Mouse (Mus musculus) brain, embryonic 14.5 days (tissue): ENCODE results near the gene Macrod2.

Experiments used
- CTCF ChIP-seq: fragments of 200-500 bp; IDR thresholded peaks from 2 replicates; pipeline ENCODE4 v1.5.1; 2012; ENCODE audit warnings: inconsistent platforms, mild to moderate bottlenecking, moderate library complexity, borderline replicate concordance; ENCODE audit not compliant: insufficient read depth, insufficient read length; ENCODE audit errors: extremely low read depth
- POLR2A ChIP-seq: fragments of 200-500 bp; IDR thresholded peaks from 2 replicates; pipeline ENCODE4 v1.6.1; 2012; ENCODE audit warnings: mild to moderate bottlenecking, inconsistent platforms, borderline replicate concordance; ENCODE audit not compliant: poor library complexity, insufficient read depth, insufficient read length, severe bottlenecking; ENCODE audit errors: extremely low read depth

- TF ChIP-seq CTCF = no peak
- no peak for TF ChIP-seq POLR2A
Measured at GRCm38 (mm10) chr2:140772825-140773224, 377.7 kb downstream of the Macrod2 start.
